ENCODE assay signal across 21 mouse cellular contexts in the genomic region with DNA sequence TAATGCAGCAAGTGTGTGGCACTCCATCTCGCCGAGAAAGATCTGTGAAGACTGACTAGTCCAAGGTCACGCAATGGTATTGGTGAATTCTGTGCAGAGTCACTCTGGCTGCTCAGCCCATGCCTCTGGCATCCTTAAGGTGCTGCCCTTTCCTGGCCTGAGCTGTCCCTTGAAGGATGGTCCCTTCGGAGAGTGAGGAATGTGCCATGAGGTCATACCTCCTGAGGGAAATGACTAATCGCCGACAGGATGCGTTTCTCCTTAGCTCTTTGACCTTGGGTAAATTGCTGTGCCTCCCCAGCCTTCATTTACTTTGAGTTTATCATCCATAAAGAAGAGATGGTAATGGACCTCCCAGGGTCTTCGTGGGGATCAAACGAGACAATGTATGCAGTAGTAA.
DNase-seq lines count a peak whose midpoint lies in the region.
"Had no signal": no experiment of that assay in that cellular context is flagged by ENCODE, and none has a peak within 500 bp of the region (broad histone marks: within the 10 kb centered on the region; RNA-seq: fewer than 3 reads in every experiment).

No protein-coding gene starts in this region.

- H3K4me1 ChIP-seq in embryonic facial prominence, embryonic 10.5 days = 0 out of 2 replicates have a peak, but pooled peaks cover 5% of the 10 kb centered on the region
- H3K4me1 ChIP-seq: embryonic facial prominence, embryonic 12.5 days; hindbrain, embryonic 10.5 days; intestine, embryonic 15.5 days; limb, embryonic 13.5 days; liver, embryonic 13.5 days; midbrain, embryonic 12.5 days had no signal

- no peaks in the 10 kb centered on the region for H3K36me3 ChIP-seq in embryonic facial prominence, embryonic 10.5 days (replicated peaks)
- H3K36me3 ChIP-seq: embryonic facial prominence, embryonic 12.5 days; heart, embryonic 10.5 days; hindbrain, embryonic 10.5 days; intestine, embryonic 15.5 days; limb, embryonic 13.5 days; liver, embryonic 13.5 days; midbrain, embryonic 12.5 days had no signal

- H3K9me3 ChIP-seq in embryonic facial prominence, embryonic 10.5 days = no peaks in the 10 kb centered on the region
- H3K9me3 ChIP-seq: embryonic facial prominence, embryonic 12.5 days; heart, embryonic 10.5 days; hindbrain, embryonic 10.5 days; intestine, embryonic 15.5 days; limb, embryonic 13.5 days; midbrain, embryonic 12.5 days had no signal

- peak; percentile 49 for DNase-seq in adrenal gland, adult 8-10 months
- no peak for DNase-seq in adrenal gland, postnatal 25 days
- DNase-seq in kidney, adult 9 months = peak; percentile 7
- DNase-seq in kidney, adult 18-20 months = no peak
- DNase-seq in 3134 (ENCODE audit: extremely low read depth, insufficient read length, low spot score) (peak; percentile 50), ZHBTc4 (ENCODE audit: low read depth, low spot score) (peak; percentile 14)
- DNase-seq in B cell, adult 2 months = no peak
- DNase-seq in embryonic facial prominence, embryonic 10.5 days (ENCODE audit: low spot score) = no peak
- DNase-seq: cerebellum, adult 11 months; cerebellum, adult 9-11 months; gastrocnemius, postnatal 36 days; liver, embryonic 13.5 days; thymus, adult 18-20 months; thymus, postnatal 36 days had no signal

- no peak overlapping the region for H3K27ac ChIP-seq in embryonic facial prominence, embryonic 10.5 days (replicated peaks)
- H3K27ac ChIP-seq: embryonic facial prominence, embryonic 12.5 days; heart, embryonic 10.5 days; hindbrain, embryonic 10.5 days; intestine, embryonic 15.5 days; limb, embryonic 13.5 days; liver, embryonic 13.5 days; macrophage; midbrain, embryonic 12.5 days had no signal

- no peak overlapping the region for H3K4me3 ChIP-seq in embryonic facial prominence, embryonic 10.5 days
- H3K4me3 ChIP-seq: embryonic facial prominence, embryonic 12.5 days; heart, embryonic 10.5 days; hindbrain, embryonic 10.5 days; intestine, embryonic 15.5 days; limb, embryonic 13.5 days; liver, embryonic 13.5 days; midbrain, embryonic 12.5 days had no signal

- WGBS in embryonic facial prominence, embryonic 10.5 days = 75% methylated on average over 9 of the region's 9 CpGs

- no peaks in the 10 kb centered on the region for H3K27me3 ChIP-seq in embryonic facial prominence, embryonic 10.5 days (replicated peaks; ENCODE audit: low read depth, poor library complexity, severe bottlenecking)
- H3K27me3 ChIP-seq: embryonic facial prominence, embryonic 12.5 days; intestine, embryonic 15.5 days; limb, embryonic 13.5 days; liver, embryonic 13.5 days; midbrain, embryonic 12.5 days had no signal

Comparison
In these comparisons a context has a peak if more than half of its experiments do, and no peak if none do; other contexts are left out.
1. DNase-seq: peak in adrenal gland, adult 8-10 months (single experiment), kidney, adult 9 months (single experiment), 3134 (single experiment) and ZHBTc4 (single experiment); none in adrenal gland, postnatal 25 days (single experiment), kidney, adult 18-20 months (single experiment), B cell, adult 2 months (0 of 2) and embryonic facial prominence, embryonic 10.5 days (single experiment).